Mouse (Mus musculus) testis, adult 2 months (tissue): ENCODE measurements around the gene Gdf15.

Experiments used
- CTCF ChIP-seq: fragments of 200-500 bp; IDR thresholded peaks from 2 replicates; pipeline ENCODE4 v1.5.1; 2012; ENCODE audit warnings: low read depth, mild to moderate bottlenecking, inconsistent platforms, low read length, moderate library complexity; ENCODE audit not compliant: control insufficient read depth, insufficient read depth, insufficient replicate concordance
- POLR2A ChIP-seq: fragments of 200-500 bp; IDR thresholded peaks from 2 replicates; pipeline ENCODE4 v1.6.1; 2012; ENCODE audit warnings: low read depth, mild to moderate bottlenecking, inconsistent platforms, low read length, moderate library complexity; ENCODE audit not compliant: control insufficient read depth

DNA sequence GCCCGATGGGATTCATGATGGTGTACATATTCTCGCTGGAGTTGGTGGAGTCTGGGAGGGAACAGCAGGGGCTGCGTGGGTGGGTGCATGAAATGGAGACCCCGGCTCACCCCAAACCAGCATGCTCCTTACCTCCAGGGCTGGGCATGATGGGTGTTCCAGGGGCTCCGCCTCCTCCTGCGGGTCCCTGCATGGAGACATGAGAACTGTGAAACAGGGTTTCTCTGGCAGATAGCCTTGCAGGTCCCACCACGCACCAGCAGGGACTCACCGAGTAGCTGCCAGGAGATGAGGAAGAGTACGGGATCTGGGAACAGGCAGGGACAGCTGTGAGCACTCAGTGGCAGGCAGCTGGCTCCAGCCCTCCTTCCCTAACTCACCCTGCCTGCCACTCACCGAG is 33.5 kb downstream of the Gdf15 start:
- no peak for TF ChIP-seq POLR2A
- no peak for TF ChIP-seq CTCF
